Mouse (Mus musculus): ENCODE data around the gene Tmem150b. TPM values are rescaled to one million over a fixed set of nuclear protein-coding genes. Genes with fewer than 3 reads are reported as not detected.

The Tmem150b gene
- polyA plus RNA-seq, 2 experiments = 0.18 to 0.31 TPM

- Histone ChIP-seq H3K9ac (replicated peaks) (peak overlapping the region; percentile 58), H3K4me1 (replicated peaks; ENCODE audit: control insufficient read depth in 2 of 2, insufficient read depth in 2 of 2, low read length in 1 of 2) (peaks cover 42 to 44% of the 10 kb centered on the region in 2 experiments), H3K27me3 (ENCODE audit: control insufficient read depth, insufficient read depth, low read length) (no peaks in the 10 kb centered on the region), H3K4me3 (ENCODE audit: insufficient read depth in 1 of 2, low read depth in 2 of 2, low read length in 2 of 2) (peak overlapping the region; percentile 60 to 75), H3K9me3 (ENCODE audit: control insufficient read depth, low read length) (no peaks in the 10 kb centered on the region), H3K36me3 (replicated peaks; ENCODE audit: control insufficient read depth, insufficient read depth, low read depth) (no peaks in the 10 kb centered on the region; the same call in 1 of the 2 replicates), H3K27ac (peak overlapping the region; percentile 71), H3K4me2 (ENCODE audit: low read depth) (peak overlapping the region; percentile 63)
- no peak for TF ChIP-seq CTCF (IDR thresholded peaks at IDR 0.05; ENCODE audit: low read depth)
- TF ChIP-seq EP300 (IDR thresholded peaks at IDR 0.05; ENCODE audit: low read depth) = no peak
- WGBS (ENCODE audit: insufficient replicate concordance) = 3% methylated on average over 30 of the region's 30 CpGs
- DNase-seq (ENCODE audit: low read depth in 3 of 3, low spot score in 3 of 3) = peak in 2 of 3 experiments; percentile 57 to 73
- ATAC-seq (ENCODE audit: insufficient read depth) = peak; percentile 80
Measured at GRCm38 (mm10) chr7:4751971-4752820, 27.1 kb upstream of the Tmem150b start.

GRCm38 (mm10) chr7:4749169-4749568, 24.1 kb upstream of the Tmem150b start:
- WGBS (ENCODE audit: insufficient replicate concordance) = 40% methylated on average over 2 of the region's 2 CpGs
- Histone ChIP-seq H3K27me3 (ENCODE audit: control insufficient read depth, insufficient read depth, low read length) (no peaks in the 10 kb centered on the region), H3K27ac (peak overlapping the region; percentile 97), H3K9ac (replicated peaks) (peak overlapping the region; percentile 50), H3K9me3 (ENCODE audit: control insufficient read depth, low read length) (no peaks in the 10 kb centered on the region), H3K4me2 (ENCODE audit: low read depth) (peak overlapping the region; percentile 95), H3K36me3 (replicated peaks; ENCODE audit: control insufficient read depth, insufficient read depth, low read depth) (peaks cover 15% of the 10 kb centered on the region), H3K4me3 (ENCODE audit: insufficient read depth in 1 of 2, low read depth in 2 of 2, low read length in 2 of 2) (no peak overlapping the region), H3K4me1 (replicated peaks; ENCODE audit: control insufficient read depth in 2 of 2, insufficient read depth in 2 of 2, low read length in 1 of 2) (peaks cover 69 to 73% of the 10 kb centered on the region in 2 experiments)
- ATAC-seq (ENCODE audit: insufficient read depth) (peak; percentile 9), DNase-seq (ENCODE audit: low read depth in 3 of 3, low spot score in 3 of 3) (peak in 1 of 3 experiments; percentile 53)
- TF ChIP-seq CTCF (IDR thresholded peaks at IDR 0.05; ENCODE audit: low read depth) (no peak), EP300 (IDR thresholded peaks at IDR 0.05; ENCODE audit: low read depth) (peak; percentile 51; the same call in 1 of the 2 replicates)

- no peak for TF ChIP-seq EP300 (IDR thresholded peaks at IDR 0.05; ENCODE audit: low read depth)
- peak; percentile 27 for TF ChIP-seq CTCF (IDR thresholded peaks at IDR 0.05; ENCODE audit: low read depth)
- H3K9me3 ChIP-seq (ENCODE audit: control insufficient read depth, low read length) = no peaks in the 10 kb centered on the region
- 67% methylated on average over 4 of the region's 4 CpGs for WGBS (ENCODE audit: insufficient replicate concordance)
- no peak overlapping the region for H3K4me3 ChIP-seq (ENCODE audit: insufficient read depth in 1 of 2, low read depth in 2 of 2, low read length in 2 of 2)
- peak overlapping the region; percentile 95 for H3K4me2 ChIP-seq (ENCODE audit: low read depth)
- DNase-seq (ENCODE audit: low read depth in 3 of 3, low spot score in 3 of 3) (no peak), ATAC-seq (ENCODE audit: insufficient read depth) (no peak)
- peak overlapping the region; percentile 97 for H3K27ac ChIP-seq
- H3K4me1 ChIP-seq (replicated peaks; ENCODE audit: control insufficient read depth in 2 of 2, insufficient read depth in 2 of 2, low read length in 1 of 2) = peaks cover 74 to 80% of the 10 kb centered on the region in 2 experiments
- peak overlapping the region; percentile 68 for H3K9ac ChIP-seq (replicated peaks)
- H3K36me3 ChIP-seq (replicated peaks; ENCODE audit: control insufficient read depth, insufficient read depth, low read depth) = peaks cover 15% of the 10 kb centered on the region
- no peaks in the 10 kb centered on the region for H3K27me3 ChIP-seq (ENCODE audit: control insufficient read depth, insufficient read depth, low read length)
Measured at GRCm38 (mm10) chr7:4748321-4748720, 23.3 kb upstream of the Tmem150b start.

- Histone ChIP-seq H3K9ac (replicated peaks) (peak overlapping the region; percentile 68), H3K27ac (peak overlapping the region; percentile 97), H3K36me3 (replicated peaks; ENCODE audit: control insufficient read depth, insufficient read depth, low read depth) (peaks cover 15% of the 10 kb centered on the region), H3K4me1 (replicated peaks; ENCODE audit: control insufficient read depth in 2 of 2, insufficient read depth in 2 of 2, low read length in 1 of 2) (peaks cover 72 to 84% of the 10 kb centered on the region in 2 experiments), H3K9me3 (ENCODE audit: control insufficient read depth, low read length) (no peaks in the 10 kb centered on the region), H3K27me3 (ENCODE audit: control insufficient read depth, insufficient read depth, low read length) (no peaks in the 10 kb centered on the region), H3K4me2 (ENCODE audit: low read depth) (peak overlapping the region; percentile 95), H3K4me3 (ENCODE audit: insufficient read depth in 1 of 2, low read depth in 2 of 2, low read length in 2 of 2) (peak overlapping the region in 1 of 2 experiments; percentile 17; a peak in 3 of 4 replicates)
- ATAC-seq (ENCODE audit: insufficient read depth) = peak; percentile 68
- peak; percentile 83 to 86 (median 83) for DNase-seq (ENCODE audit: low read depth in 3 of 3, low spot score in 3 of 3)
- TF ChIP-seq CTCF (IDR thresholded peaks at IDR 0.05; ENCODE audit: low read depth) (no peak), EP300 (IDR thresholded peaks at IDR 0.05; ENCODE audit: low read depth) (peak; percentile 93)
- 26% methylated on average over 9 of the region's 9 CpGs for WGBS (ENCODE audit: insufficient replicate concordance)
Measured at GRCm38 (mm10) chr7:4747156-4747899, 22.3 kb upstream of the Tmem150b start.
